Mouse (Mus musculus) kidney, postnatal 0 days (tissue): ENCODE results near the gene Defb45. TPM values are rescaled to one million over a fixed set of nuclear protein-coding genes. Genes with fewer than 3 reads are reported as not detected.

ENCODE experiments used
- ATAC-seq: fragments of 200-750 bp; cut with Nextera tagmentation; replicated peaks from 2 replicates; pipeline ENCODE4 v1.8.0; 2017; ENCODE audit warnings: low read depth, moderate number of reproducible peaks, moderate TSS enrichment, moderate library complexity; ENCODE audit not compliant: low FRiP score
- DNase-seq: peaks from one replicate; pipeline ENCODE4 v3.0.0-alpha.2; 2016; ENCODE audit warnings: low spot score
- H3K27ac ChIP-seq: fragments of 300-500 bp; sonication (generic); 2 replicates; pipeline ENCODE4 v1.5.1; 2014; ENCODE audit warnings: mild to moderate bottlenecking
- H3K27me3 ChIP-seq: fragments of 300-500 bp; sonication (generic); 2 replicates; pipeline ENCODE4 v1.6.1; 2014; ENCODE audit warnings: low read length, mixed read lengths; ENCODE audit not compliant: insufficient read depth
- H3K36me3 ChIP-seq: fragments of 300-500 bp; sonication (generic); 2 replicates; pipeline ENCODE4 v1.6.1; 2014; ENCODE audit warnings: low read length, mixed read lengths; ENCODE audit not compliant: insufficient read depth
- H3K4me1 ChIP-seq: fragments of 300-500 bp; sonication (generic); replicated peaks from 2 replicates; pipeline ENCODE4 v1.6.1; 2014; ENCODE audit warnings: antibody characterized with exemption, low read length, mixed read lengths; ENCODE audit not compliant: insufficient read depth
- H3K4me2 ChIP-seq: fragments of 300-500 bp; sonication (generic); 2 replicates; pipeline ENCODE4 v1.6.1; 2014; ENCODE audit warnings: mild to moderate bottlenecking, low read length, moderate library complexity, mixed read lengths
- H3K4me3 ChIP-seq: fragments of 300-500 bp; sonication (generic); replicated peaks from 2 replicates; pipeline ENCODE4 v1.5.1; 2014; ENCODE audit warnings: low read depth, low read length
- H3K9ac ChIP-seq: fragments of 300-500 bp; sonication (generic); 2 replicates; pipeline ENCODE4 v1.6.1; 2014; ENCODE audit warnings: low read depth, low read length
- H3K9me3 ChIP-seq: fragments of 300-500 bp; sonication (generic); replicated peaks from 2 replicates; pipeline ENCODE4 v1.6.1; 2016; ENCODE audit warnings: low read length, inconsistent platforms, mixed read lengths
- CTCF ChIP-seq: IDR thresholded peaks from 2 replicates; pipeline ENCODE4 v1.5.1; 2016; ENCODE audit warnings: antibody characterized with exemption, low read depth, mild to moderate bottlenecking, moderate library complexity
- WGBS: fragments of 180-500 bp; shearing (Covaris S2); extraction: QIAGEN DNeasy Blood & Tissue Kit; methylation state at CpG from one replicate; pipeline ENCODE4 v1.1.7; 2014; 5-methylcytosine and 5-hydroxymethylcytosine counted together
- polyA plus RNA-seq: library from polyadenylated mRNA; unstranded; fragments of >200 nt; fragmentation: Nextera tagmentation; extraction: Ambion mirVana; gene quantifications from 2 replicates; pipeline ENCODE4 v1.2.1, GENCODE M21; 2015

Defb45 gene
- polyA plus RNA-seq, 1 experiment from 2014 or later = not detected

GRCm38 (mm10) chr2:152580107-152580506 lies 19.1 kb downstream of the Defb45 start, which contains the start of gene Defb19:
TSS of gene Defb19 (minus strand) at chr2:152580312.
- no peak for DNase-seq
- Histone ChIP-seq H3K27ac (peak within 1 kb of the TSS; percentile 52; the same call in 1 of the 2 replicates), H3K4me1 (no peaks in the 10 kb centered on the region), H3K9me3 (no peaks in the 10 kb centered on the region), H3K9ac (no peak within 1 kb of the TSS), H3K36me3 (no peaks in the 10 kb centered on the region), H3K4me3 (no peak within 1 kb of the TSS), H3K4me2 (no peak within 1 kb of the TSS), H3K27me3 (no peaks in the 10 kb centered on the region)
- TF ChIP-seq CTCF = no peak
- WGBS = 46% methylated on average over 7 of the region's 7 CpGs
- no peak for ATAC-seq

GRCm38 (mm10) chr2:152573484-152573883 lies 25.7 kb downstream of the Defb45 start:
- 60% methylated on average over 8 of the region's 8 CpGs for WGBS

GRCm38 (mm10) chr2:152572114-152572794 lies 26.9 kb downstream of the Defb45 start, which contains the start of gene Defb21:
TSS of gene Defb21 (plus strand) at chr2:152572744.
- no peak within 1 kb of the TSS for H3K27ac ChIP-seq
- 67% methylated on average over 11 of the region's 11 CpGs for WGBS
- no peaks in the 10 kb centered on the region for H3K9me3 ChIP-seq
- TF ChIP-seq CTCF = peak; percentile 59
- ATAC-seq = no peak
- no peaks in the 10 kb centered on the region for H3K4me1 ChIP-seq
- H3K27me3 ChIP-seq = no peaks in the 10 kb centered on the region
- H3K4me2 ChIP-seq = no peak within 1 kb of the TSS
- no peak for DNase-seq
- no peaks in the 10 kb centered on the region for H3K36me3 ChIP-seq
- H3K9ac ChIP-seq = no peak within 1 kb of the TSS
- H3K4me3 ChIP-seq = no peak within 1 kb of the TSS

More at GRCm38 (mm10) chr2:152573484-152573883, 25.7 kb downstream of the Defb45 start:
- DNase-seq = no peak
- no peak for ATAC-seq
- Histone ChIP-seq H3K27me3 (no peaks in the 10 kb centered on the region), H3K4me2 (no peak overlapping the region), H3K4me1 (no peaks in the 10 kb centered on the region), H3K27ac (no peak overlapping the region), H3K9me3 (no peaks in the 10 kb centered on the region), H3K4me3 (no peak overlapping the region), H3K9ac (no peak overlapping the region), H3K36me3 (no peaks in the 10 kb centered on the region)
- TF ChIP-seq CTCF = no peak

GRCm38 (mm10) chr2:152570313-152570712 lies 28.9 kb downstream of the Defb45 start:
- ATAC-seq (peak; percentile 75), DNase-seq (peak; percentile 43)
- Histone ChIP-seq H3K4me3 (no peak overlapping the region), H3K27ac (peak overlapping the region; percentile 27), H3K27me3 (no peaks in the 10 kb centered on the region), H3K4me2 (no peak overlapping the region), H3K9ac (no peak overlapping the region), H3K9me3 (no peaks in the 10 kb centered on the region), H3K36me3 (no peaks in the 10 kb centered on the region), H3K4me1 (no peaks in the 10 kb centered on the region)
- TF ChIP-seq CTCF = no peak
- 64% methylated on average over 6 of the region's 6 CpGs for WGBS

GRCm38 (mm10) chr2:152569881-152570280 lies 29.3 kb downstream of the Defb45 start:
- Histone ChIP-seq H3K27ac (peak overlapping the region; percentile 20), H3K4me2 (no peak overlapping the region), H3K36me3 (no peaks in the 10 kb centered on the region), H3K27me3 (no peaks in the 10 kb centered on the region), H3K9me3 (no peaks in the 10 kb centered on the region), H3K4me3 (no peak overlapping the region), H3K4me1 (no peaks in the 10 kb centered on the region), H3K9ac (no peak overlapping the region)
- no peak for TF ChIP-seq CTCF
- DNase-seq = no peak
- WGBS = 62% methylated on average over 4 of the region's 4 CpGs
- ATAC-seq = peak; percentile 17; the same call in 1 of the 2 replicates

- H3K4me3 ChIP-seq = no peak within 1 kb of the TSS
- no peaks in the 10 kb centered on the region for H3K9me3 ChIP-seq
- WGBS = 80% methylated on average over 5 of the region's 5 CpGs
- H3K36me3 ChIP-seq = no peaks in the 10 kb centered on the region
- DNase-seq (no peak), ATAC-seq (no peak)
- no peaks in the 10 kb centered on the region for H3K27me3 ChIP-seq
- H3K9ac ChIP-seq = no peak within 1 kb of the TSS
- no peak within 1 kb of the TSS for H3K4me2 ChIP-seq
- H3K27ac ChIP-seq = peak within 1 kb of the TSS; percentile 20
- no peaks in the 10 kb centered on the region for H3K4me1 ChIP-seq
- no peak for TF ChIP-seq CTCF
Measured at GRCm38 (mm10) chr2:152569038-152569437, 30.2 kb downstream of the Defb45 start, which contains the start of gene Gm17416. TSS of gene Gm17416 (plus strand) at chr2:152569338.
